In genomic region chr1:171224857-171225256, GRCm38 (mm10) we compare ENCODE assay signal across 15 mouse cellular contexts. TPM values are rescaled to one million over a fixed set of nuclear protein-coding genes. Genes with fewer than 3 reads are reported as not detected.
DNase-seq lines count a peak whose midpoint lies in the region; ATAC-seq and TF ChIP-seq lines count a peak whose summit lies in the region.
"Had no signal": no experiment of that assay in that cellular context is flagged by ENCODE, and none has a peak within 500 bp of the region (broad histone marks: within the 10 kb centered on the region; RNA-seq: fewer than 3 reads in every experiment).

TSS of gene Apoa2 (plus strand) at chr1:171225054.

- H3K9ac ChIP-seq in heart, embryonic 15.5 days: no peak within 1 kb of the TSS
- H3K9ac ChIP-seq in intestine, embryonic 16.5 days (ENCODE audit: low read depth, low read length): no peak within 1 kb of the TSS
- peak within 1 kb of the TSS; percentile 32 for H3K9ac ChIP-seq in liver, embryonic 16.5 days (ENCODE audit: low read depth, low read length)

- H3K27me3 ChIP-seq in heart, embryonic 15.5 days: no peaks in the 10 kb centered on the region
- no peaks in the 10 kb centered on the region for H3K27me3 ChIP-seq in intestine, embryonic 16.5 days (replicated peaks; ENCODE audit: control insufficient read depth, insufficient read depth, low read length)
- H3K27me3 ChIP-seq in liver, embryonic 16.5 days (ENCODE audit: control insufficient read depth, insufficient read depth, low read depth, low read length): no peaks in the 10 kb centered on the region
- H3K27me3 ChIP-seq: CH12.LX, Patski had no signal

- TF ChIP-seq CTCF in bone marrow macrophage, adult 2 months (IDR thresholded peaks at IDR 0.05; ENCODE audit: low read depth, low read length): no peak

- TF ChIP-seq POLR2A in bone marrow macrophage, adult 2 months (IDR thresholded peaks at IDR 0.05; ENCODE audit: borderline replicate concordance, low read depth, low read length): no peak

- DNase-seq in heart, adult 9 months (ENCODE audit: low spot score in 2 of 2): no peak
- DNase-seq in ovary, postnatal 14 days (ENCODE audit: low spot score): no peak
- DNase-seq: cerebellum, adult 18-20 months had no signal

- peaks cover 15% of the 10 kb centered on the region for H3K4me1 ChIP-seq in heart, embryonic 15.5 days (replicated peaks)
- peaks cover 54% of the 10 kb centered on the region for H3K4me1 ChIP-seq in bone marrow macrophage, adult 2 months (ENCODE audit: control insufficient read depth, insufficient read depth, low read length)
- peaks cover 9% of the 10 kb centered on the region for H3K4me1 ChIP-seq in intestine, embryonic 16.5 days (ENCODE audit: control insufficient read depth, insufficient read depth, low read length)
- peaks cover 19% of the 10 kb centered on the region for H3K4me1 ChIP-seq in liver, embryonic 16.5 days (ENCODE audit: control insufficient read depth, low read depth, low read length)

- H3K9me3 ChIP-seq in heart, embryonic 15.5 days (replicated peaks): no peaks in the 10 kb centered on the region
- no peaks in the 10 kb centered on the region for H3K9me3 ChIP-seq in intestine, embryonic 16.5 days (ENCODE audit: control insufficient read depth, low read length)
- H3K9me3 ChIP-seq in liver, embryonic 16.5 days (replicated peaks; ENCODE audit: control insufficient read depth, low read length): no peaks in the 10 kb centered on the region

- WGBS in heart, embryonic 15.5 days: 76% methylated on average over 5 of the region's 5 CpGs
- WGBS in intestine, embryonic 16.5 days: 62% methylated on average over 5 of the region's 5 CpGs
- WGBS in liver, embryonic 16.5 days (ENCODE audit: insufficient replicate concordance): 69% methylated on average over 5 of the region's 5 CpGs

- no peak within 1 kb of the TSS for H3K4me2 ChIP-seq in heart, embryonic 15.5 days
- H3K4me2 ChIP-seq in intestine, embryonic 16.5 days (ENCODE audit: low read depth, low read length): no peak within 1 kb of the TSS
- peak within 1 kb of the TSS; percentile 38; the same call in 1 of the 2 replicates for H3K4me2 ChIP-seq in liver, embryonic 16.5 days (ENCODE audit: low read depth, low read length)
- H3K4me2 ChIP-seq: midbrain, embryonic 11.5 days had no signal

- ATAC-seq in heart, embryonic 15.5 days (replicated peaks; ENCODE audit: insufficient number of reproducible peaks, insufficient read depth, low FRiP score, low read depth): no peak
- ATAC-seq in intestine, embryonic 16.5 days: no peak
- peak; percentile 24 for ATAC-seq in liver, embryonic 16.5 days (ENCODE audit: low read depth)
- no peak for ATAC-seq in frontal cortex, adult (ENCODE audit: low TSS enrichment)
- ATAC-seq: hindbrain, postnatal 0 days; lung, postnatal 0 days; Patski had no signal

- H3K27ac ChIP-seq in heart, embryonic 15.5 days: 0 out of 2 replicates have a peak within 1 kb of the TSS, but pooled peaks have one; percentile 5
- H3K27ac ChIP-seq in bone marrow macrophage, adult 2 months (ENCODE audit: insufficient read depth, low read depth, low read length): peak within 1 kb of the TSS; percentile 85
- no peak within 1 kb of the TSS for H3K27ac ChIP-seq in intestine, embryonic 16.5 days (ENCODE audit: low read length)
- H3K27ac ChIP-seq in liver, embryonic 16.5 days (ENCODE audit: low read length): peak within 1 kb of the TSS; percentile 79
- H3K27ac ChIP-seq: hindbrain, postnatal 0 days had no signal

- H3K4me3 ChIP-seq in heart, embryonic 15.5 days: no peak within 1 kb of the TSS
- no peak within 1 kb of the TSS for H3K4me3 ChIP-seq in bone marrow macrophage, adult 2 months (ENCODE audit: insufficient read depth, low read length)
- H3K4me3 ChIP-seq in intestine, embryonic 16.5 days (ENCODE audit: low read length): no peak within 1 kb of the TSS
- H3K4me3 ChIP-seq in liver, embryonic 16.5 days (ENCODE audit: low read depth, low read length): peak within 1 kb of the TSS; percentile 51
- H3K4me3 ChIP-seq: myocyte had no signal

- peaks cover 4% of the 10 kb centered on the region; the same call in 1 of the 2 replicates for H3K36me3 ChIP-seq in heart, embryonic 15.5 days
- H3K36me3 ChIP-seq in intestine, embryonic 16.5 days (ENCODE audit: control insufficient read depth, insufficient read depth, low read length): no peaks in the 10 kb centered on the region
- no peaks in the 10 kb centered on the region for H3K36me3 ChIP-seq in liver, embryonic 16.5 days (ENCODE audit: control insufficient read depth, insufficient read depth)

RNA-seq across cellular contexts. Expression of gene Apoa2, which starts in this region (rescaled TPM):
- 9.2 and 43.9 TPM in 2 replicates for polyA plus RNA-seq in heart, embryonic 15.5 days (2015; fragmentation: Nextera tagmentation; extraction: Ambion mirVana)
- not detected in 2 replicates for polyA plus RNA-seq in bone marrow macrophage, adult 2 months (2012; ENCODE audit: insufficient read depth, insufficient read length, missing spikeins)
- 55.3 and 151 TPM in 2 replicates for polyA plus RNA-seq in intestine, embryonic 16.5 days (2015; fragmentation: Nextera tagmentation; extraction: Ambion mirVana)
- polyA plus RNA-seq in liver, embryonic 16.5 days (2015; fragmentation: Nextera tagmentation; extraction: Ambion mirVana): 8,709 and 8,864 TPM in 2 replicates
- polyA plus RNA-seq: myocyte; Patski; small intestine, adult 2 months had no signal

Comparison
In these comparisons a context has a peak if more than half of its experiments do, and no peak if none do; other contexts are left out.
1. RNA of gene Apoa2 (polyA plus RNA-seq): 8,709 to 8,864 TPM in liver, embryonic 16.5 days; 55.3 to 151 TPM in intestine, embryonic 16.5 days, 9.2 to 43.9 TPM in heart, embryonic 15.5 days and not detected in bone marrow macrophage, adult 2 months; every median in the first group is over 10 times any median in the second.